Mouse (Mus musculus): ENCODE data around the gene Tsks.

DNA sequence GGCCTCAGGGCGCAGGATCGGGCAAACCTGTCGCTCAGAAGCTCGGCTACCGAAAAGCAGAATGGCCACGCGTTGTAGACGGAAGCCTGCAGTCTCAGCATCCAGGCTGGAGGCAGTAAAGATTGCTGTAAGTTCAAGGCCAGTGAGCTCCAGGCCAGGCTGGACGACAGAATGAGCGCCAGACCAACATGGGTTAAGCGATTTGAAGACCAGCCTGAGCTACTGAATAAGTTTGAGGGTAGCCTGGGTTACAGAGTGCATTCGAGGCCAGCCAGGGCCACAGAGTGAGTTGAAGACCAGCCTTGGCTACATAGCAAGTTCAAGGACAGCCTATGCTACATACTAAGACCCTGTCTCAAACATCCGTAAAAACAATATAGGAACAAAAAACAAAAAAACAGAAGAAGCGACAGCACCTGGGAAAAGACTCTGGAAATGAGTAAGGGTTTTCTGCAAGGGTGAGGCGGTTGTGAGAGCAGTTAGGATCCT, 55.0 kb downstream of the Tsks start:
- no peak for TF ChIP-seq POLR2A (IDR thresholded peaks at IDR 0.05; ENCODE audit: borderline replicate concordance, control insufficient read depth, low read depth, low read length)
- no peak for TF ChIP-seq CTCF (IDR thresholded peaks at IDR 0.05; ENCODE audit: control insufficient read depth, insufficient read depth, low read length)

All from bone marrow, adult 2 months (tissue).